Mouse (Mus musculus) gonadal fat pad, adult 2 months (tissue): Measurements from ENCODE around the gene Rrp7a. TPM values are rescaled to one million over a fixed set of nuclear protein-coding genes. Genes with fewer than 3 reads are reported as not detected.

Experiments used
- DNase-seq: peaks from one replicate; pipeline ENCODE4 v3.0.0-alpha.2; 2012; ENCODE audit warnings: low read depth
- polyA plus RNA-seq: library from polyadenylated mRNA; depleted of rRNA; stranded (reverse); fragments of >200 nt; gene quantifications from 2 replicates; pipeline ENCODE4 v1.2.3, GENCODE M21; 2012; rRNA removed

The Rrp7a gene
- polyA plus RNA-seq, 1 experiment: 96.7 TPM

GRCm38 (mm10) chr15:83065543-83065942 is 57.1 kb downstream of the Rrp7a start:
- peak; percentile 70 for DNase-seq

Other genes with a start within 250 kb of the Rrp7a start
- gene Tcf20, start 134.9 kb downstream of the Rrp7a start, polyA plus RNA-seq: 19.1 and 19.9 TPM in 2 replicates
- gene Nfam1, start 89.5 kb downstream of the Rrp7a start, polyA plus RNA-seq: 5.7 and 7.3 TPM in 2 replicates
- gene Serhl, start 33.3 kb downstream of the Rrp7a start, polyA plus RNA-seq: 83.4 and 115 TPM in 2 replicates
- 56.9 and 73.0 TPM in 2 replicates for gene Poldip3, start 26.6 kb upstream of the Rrp7a start, polyA plus RNA-seq
- gene Cyb5r3, start 49.8 kb upstream of the Rrp7a start, polyA plus RNA-seq: 218 and 221 TPM in 2 replicates
- gene A4galt, start 129.0 kb upstream of the Rrp7a start, polyA plus RNA-seq: 30.6 and 31.5 TPM in 2 replicates
- 53.5 and 66.1 TPM in 2 replicates for gene Arfgap3, start 227.4 kb upstream of the Rrp7a start, polyA plus RNA-seq